Comparison of ENCODE assay signal across 9 mouse cellular contexts in genomic region chr3:63905241-63905640, GRCm38 (mm10). TPM values are rescaled to one million over a fixed set of nuclear protein-coding genes. Genes with fewer than 3 reads are reported as not detected.
DNase-seq lines count a peak whose midpoint lies in the region; ATAC-seq and TF ChIP-seq lines count a peak whose summit lies in the region.
"Had no signal": no experiment of that assay in that cellular context is flagged by ENCODE, and none has a peak within 500 bp of the region (broad histone marks: within the 10 kb centered on the region; RNA-seq: fewer than 3 reads in every experiment).

No protein-coding gene starts in this region.

- no peaks in the 10 kb centered on the region for H3K9me3 ChIP-seq in heart, embryonic 11.5 days (replicated peaks; ENCODE audit: control insufficient read depth, low read length)
- H3K9me3 ChIP-seq in E14TG2a.4 (ENCODE audit: low read length), result no peaks in the 10 kb centered on the region

- no peak for ATAC-seq in heart, embryonic 11.5 days (replicated peaks; ENCODE audit: insufficient number of reproducible peaks, low FRiP score, low TSS enrichment)
- ATAC-seq in megakaryocyte progenitor cell, adult 5-6 weeks (replicated peaks; ENCODE audit: poor library complexity), result peak; percentile 91

- 3% methylated on average over 18 of the region's 18 CpGs for WGBS in heart, embryonic 11.5 days (ENCODE audit: insufficient replicate concordance)

- H3K36me3 ChIP-seq in heart, embryonic 11.5 days (ENCODE audit: control insufficient read depth, insufficient read depth, low read length), result no peaks in the 10 kb centered on the region
- H3K36me3 ChIP-seq in E14TG2a.4 (ENCODE audit: insufficient read depth, low read length), result no peaks in the 10 kb centered on the region

- H3K4me3 ChIP-seq in heart, embryonic 11.5 days (ENCODE audit: low read depth, low read length), result peak overlapping the region; percentile 38
- peak overlapping the region; percentile 64 for H3K4me3 ChIP-seq in E14TG2a.4 (replicated peaks; ENCODE audit: low read length)

- no peaks in the 10 kb centered on the region for H3K27me3 ChIP-seq in heart, embryonic 11.5 days (ENCODE audit: control insufficient read depth, insufficient read depth, low read length)
- peaks cover 9% of the 10 kb centered on the region for H3K27me3 ChIP-seq in E14TG2a.4 (ENCODE audit: insufficient read depth, low read length)

- no peak for DNase-seq in heart, postnatal 36 days
- DNase-seq in embryo, embryonic 11 days, result peak; percentile 54
- peak; percentile 15 for DNase-seq in induced T-regulatory cell, adult 2 months (ENCODE audit: low read depth)
- DNase-seq in thymus, postnatal 10 days (ENCODE audit: low spot score in 2 of 2), result no peak
- DNase-seq in thymus, postnatal 36 days, result no peak

- H3K4me2 ChIP-seq in heart, embryonic 11.5 days, result peak overlapping the region; percentile 75

- TF ChIP-seq CTCF in E14TG2a.4 (conservative IDR thresholded peaks at IDR 0.05; ENCODE audit: low read length), result no peak

- no peak overlapping the region for H3K27ac ChIP-seq in heart, embryonic 11.5 days (ENCODE audit: low read depth, low read length)
- H3K27ac ChIP-seq: macrophage had no signal

- peak overlapping the region; percentile 56; the same call in 1 of the 2 replicates for H3K9ac ChIP-seq in heart, embryonic 11.5 days (ENCODE audit: low read depth, low read length)

- 0 out of 2 replicates have a peak, but pooled peaks cover 1% of the 10 kb centered on the region for H3K4me1 ChIP-seq in heart, embryonic 11.5 days (ENCODE audit: control insufficient read depth, insufficient read depth, low read length)
- peaks cover 19% of the 10 kb centered on the region for H3K4me1 ChIP-seq in E14TG2a.4 (replicated peaks; ENCODE audit: low read depth, low read length)

- intact Hi-C loops in heart, postnatal 36 days (cut with DNase I), result no loop called here

RNA-seq across cellular contexts. Expression of gene Plch1, which starts 6.0 kb away (rescaled TPM):
- 0.90 and 0.99 TPM in 2 replicates for polyA plus RNA-seq in heart, embryonic 11.5 days (2014; fragmentation: Nextera tagmentation; extraction: Ambion mirVana)
- total RNA-seq in heart, postnatal 36 days (2021), result under 1 TPM; 0.08 to 0.27 TPM
- 0.44 TPM in 1 of 2 replicates, not detected in the other for total RNA-seq in megakaryocyte progenitor cell, adult 5-6 weeks (2015)
- 0.34 TPM in 1 of 2 replicates, not detected in the other for total RNA-seq in megakaryocyte progenitor cell, adult 5-6 weeks (2017)
- polyA plus RNA-seq: macrophage had no signal

RNA-seq across cellular contexts. Expression of gene E130311K13Rik, which starts 24.0 kb away (rescaled TPM):
- 3.7 and 4.8 TPM in 2 replicates for polyA plus RNA-seq in heart, embryonic 11.5 days (2014; fragmentation: Nextera tagmentation; extraction: Ambion mirVana)
- 10 to 100 TPM in 1 of 2 experiments, 1 to 10 TPM in 1; 9.2 to 10.2 TPM for total RNA-seq in heart, postnatal 36 days (2021)
- total RNA-seq in megakaryocyte progenitor cell, adult 5-6 weeks (2015), result 3.3 and 3.4 TPM in 2 replicates
- total RNA-seq in megakaryocyte progenitor cell, adult 5-6 weeks (2017), result 5.9 and 6.7 TPM in 2 replicates

RNA-seq across cellular contexts. Expression of gene Slc33a1, which starts 59.3 kb away (rescaled TPM):
- polyA plus RNA-seq in heart, embryonic 11.5 days (2014; fragmentation: Nextera tagmentation; extraction: Ambion mirVana), result 10.2 and 10.4 TPM in 2 replicates
- 10 to 100 TPM; 11.1 to 13.0 TPM for total RNA-seq in heart, postnatal 36 days (2021)
- total RNA-seq in megakaryocyte progenitor cell, adult 5-6 weeks (2015), result 28.7 and 30.1 TPM in 2 replicates
- 23.2 and 24.2 TPM in 2 replicates for total RNA-seq in megakaryocyte progenitor cell, adult 5-6 weeks (2017)

Comparison
In these comparisons a context has a peak if more than half of its experiments do, and no peak if none do; other contexts are left out.
1. DNase-seq: peak in embryo, embryonic 11 days (single experiment) and induced T-regulatory cell, adult 2 months (single experiment); none in heart, postnatal 36 days (0 of 2), thymus, postnatal 10 days (0 of 2) and thymus, postnatal 36 days (0 of 2).